Mouse (Mus musculus): ENCODE data around the gene Cldn4.
A peak's percentile ranks its signal among the peaks of the same experiment; 100 is the strongest.

Cldn4 gene

DNA sequence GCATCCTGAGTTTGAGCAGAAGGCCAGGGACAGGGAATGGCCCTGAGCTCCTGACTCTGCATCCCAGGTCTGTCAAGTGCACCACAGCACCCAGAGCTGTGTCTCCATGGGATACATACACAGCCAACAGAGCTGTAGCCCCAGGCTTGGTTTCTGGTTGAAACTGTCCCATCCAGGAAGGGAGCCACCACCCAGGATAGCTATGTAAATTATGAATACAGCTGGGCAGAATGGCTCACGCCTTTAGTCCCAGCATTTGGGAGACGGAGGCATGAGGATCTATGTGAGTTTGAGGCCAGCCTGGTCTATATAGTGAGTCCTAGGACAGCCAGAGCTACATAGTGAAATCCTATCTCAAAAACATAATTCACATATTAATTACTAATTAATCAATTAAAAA lies 16.7 kb downstream of the Cldn4 start:
- DNase-seq: no peak

DNA sequence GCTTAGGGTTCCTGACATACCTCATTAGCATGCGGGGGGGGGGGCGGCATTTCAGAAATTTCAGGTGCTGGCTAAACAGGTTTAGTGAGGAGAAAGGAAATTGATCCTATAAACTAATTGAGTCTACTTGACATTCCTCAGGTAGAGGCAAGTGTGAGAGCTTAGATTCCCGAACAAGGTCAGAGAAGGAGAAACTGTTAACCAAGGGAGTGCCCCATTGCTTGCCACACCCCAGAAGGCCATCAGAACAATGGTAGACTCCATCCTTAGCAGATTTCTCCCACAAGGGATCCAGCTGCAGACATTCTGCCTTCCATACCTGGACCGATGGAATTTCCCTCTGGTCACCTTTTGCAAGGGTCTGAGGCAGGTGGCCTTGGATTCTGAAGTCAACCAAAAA lies 20.0 kb downstream of the Cldn4 start:
- DNase-seq: no peak

- no peak for DNase-seq
These were observed 23.6 kb downstream of the Cldn4 start for GRCm38 (mm10) chr5:134923141-134923540.

DNA sequence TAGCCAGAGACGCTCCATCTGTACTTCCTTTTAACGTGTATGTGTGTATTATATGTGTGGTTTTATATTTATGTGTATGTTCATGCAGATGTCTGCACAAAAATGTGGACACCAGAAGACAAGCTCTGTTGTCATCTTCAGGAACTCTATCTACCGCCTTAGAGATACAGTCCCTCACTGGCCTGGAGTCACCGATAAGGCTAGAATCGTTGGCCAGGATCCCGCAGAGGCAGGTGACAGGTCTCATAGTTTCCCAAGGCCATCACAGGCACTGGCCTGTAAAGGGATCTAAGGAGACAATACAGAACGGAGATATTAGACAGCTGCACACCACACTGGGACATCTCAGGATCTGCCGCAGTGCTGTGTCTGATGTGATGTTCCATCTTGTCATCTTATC lies 25.6 kb downstream of the Cldn4 start:
- no peak for DNase-seq

- no peak for DNase-seq
These were observed 26.5 kb downstream of the Cldn4 start for GRCm38 (mm10) chr5:134920106-134920687.

- no peak for DNase-seq
These were observed 27.6 kb downstream of the Cldn4 start for GRCm38 (mm10) chr5:134919097-134919496.

GRCm38 (mm10) chr5:134918071-134918832 lies 28.5 kb downstream of the Cldn4 start:
- peak; percentile 79 for DNase-seq

GRCm38 (mm10) chr5:134915311-134915710 lies 31.4 kb downstream of the Cldn4 start, which contains the start of gene Cldn13:
TSS of gene Cldn13 (minus strand) at chr5:134915526.
- DNase-seq: no peak

DNA sequence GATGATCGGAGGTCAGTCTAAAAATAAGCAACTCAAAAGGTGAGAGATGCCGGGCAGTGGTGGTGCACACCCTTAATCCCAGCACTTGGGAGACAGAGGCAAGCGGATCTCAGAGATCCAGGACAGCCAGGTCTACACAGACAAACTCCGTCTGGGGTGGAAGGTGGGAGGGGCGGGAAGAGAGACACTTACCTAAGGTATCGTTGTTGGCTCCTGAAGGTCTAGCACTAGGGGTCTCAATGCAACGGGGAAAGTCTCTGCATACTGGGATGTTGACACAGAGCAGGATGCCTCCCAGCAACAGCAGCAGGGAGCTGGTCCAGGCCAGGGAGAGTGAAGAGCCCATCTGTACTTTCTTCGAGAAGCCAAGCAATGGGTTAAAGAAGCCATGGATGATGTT lies 32.2 kb downstream of the Cldn4 start:
- no peak for DNase-seq

DNA sequence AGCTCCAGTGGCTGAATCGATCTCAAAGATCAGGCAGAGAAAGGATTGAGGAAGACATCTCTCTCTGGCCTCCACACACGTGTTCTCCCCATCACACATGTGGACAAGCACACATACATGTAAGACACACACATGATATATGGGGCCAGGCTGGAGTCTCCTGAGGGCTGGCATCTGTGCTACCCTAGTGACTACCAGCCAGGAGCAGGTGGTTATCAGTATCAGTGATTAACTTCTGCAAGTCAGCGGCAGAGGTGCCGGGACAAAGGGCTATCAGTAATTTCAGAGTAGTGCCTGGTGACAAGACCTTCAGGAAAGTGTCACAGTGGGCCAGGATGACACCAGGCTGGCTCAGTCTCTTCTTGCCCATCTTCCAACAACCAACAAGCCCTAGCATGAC lies 33.0 kb downstream of the Cldn4 start:
- no peak for DNase-seq

DNA sequence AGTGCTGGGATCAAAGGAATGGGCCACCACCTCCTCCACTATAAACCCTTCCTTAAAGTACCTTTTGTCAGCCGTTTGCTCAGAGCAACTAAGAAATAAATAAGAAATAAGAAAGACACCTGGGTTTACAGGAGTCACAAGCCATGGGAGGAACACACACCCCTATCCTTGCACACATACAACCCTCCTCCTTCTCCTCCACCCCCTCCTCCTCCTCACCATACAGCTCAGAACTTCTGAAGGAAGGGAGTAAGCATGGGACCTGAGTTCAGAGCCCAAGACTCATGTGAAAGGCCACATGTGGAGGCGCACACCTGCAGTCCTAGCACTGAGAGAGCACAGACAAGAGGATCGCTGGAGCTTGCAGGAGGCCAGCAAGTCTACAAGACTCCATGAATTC lies 33.4 kb downstream of the Cldn4 start:
- no peak for DNase-seq

GRCm38 (mm10) chr5:134911901-134912300 lies 34.8 kb downstream of the Cldn4 start:
- no peak for DNase-seq

GRCm38 (mm10) chr5:134907135-134907534 lies 39.6 kb downstream of the Cldn4 start:
- peak; percentile 94 for DNase-seq

DNA sequence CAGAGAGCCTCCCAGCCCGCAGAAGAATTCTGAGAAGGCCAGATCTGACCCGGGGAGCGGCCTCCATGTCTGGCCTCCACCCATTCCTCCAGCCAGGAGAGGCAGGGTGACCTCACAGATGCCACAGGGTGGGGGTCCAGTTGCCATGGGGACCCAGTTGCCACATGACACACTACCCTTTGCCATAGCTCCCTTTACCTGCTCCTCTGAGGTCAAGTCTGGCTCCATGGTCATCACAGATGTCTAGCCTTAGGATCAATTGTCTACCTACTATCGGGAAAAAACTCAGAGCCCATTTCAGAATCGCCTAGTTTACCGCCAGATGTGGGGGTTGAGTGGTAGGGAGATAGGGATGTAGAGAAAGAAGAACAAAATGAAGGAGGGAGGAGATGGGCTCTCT lies 40.1 kb downstream of the Cldn4 start, which contains the start of gene Tmem270:
Gene Tmem270, minus strand, starts transcription at position 101 of the 400 bp plus-strand sequence.
- no peak for DNase-seq

DNA sequence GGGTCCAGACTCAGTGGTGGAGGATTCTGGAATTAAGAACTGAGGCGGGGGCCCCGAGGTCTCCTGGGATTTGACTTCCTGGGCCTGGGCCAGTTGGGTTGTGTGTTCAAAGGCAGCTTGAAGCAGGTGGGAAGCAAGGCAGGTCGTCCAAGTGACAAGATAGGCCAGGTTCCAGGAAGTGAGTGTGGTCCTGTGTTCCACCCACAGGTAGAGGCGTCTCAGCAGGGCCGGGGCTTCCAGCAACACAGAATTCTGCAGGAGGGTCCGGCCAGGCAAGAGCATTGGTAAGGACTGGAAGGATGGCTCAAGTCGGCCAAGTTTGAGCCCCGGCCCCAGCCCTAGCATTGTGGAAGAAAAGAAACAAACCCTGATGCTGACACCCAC lies 45.1 kb downstream of the Cldn4 start:
- no peak for DNase-seq

DNA sequence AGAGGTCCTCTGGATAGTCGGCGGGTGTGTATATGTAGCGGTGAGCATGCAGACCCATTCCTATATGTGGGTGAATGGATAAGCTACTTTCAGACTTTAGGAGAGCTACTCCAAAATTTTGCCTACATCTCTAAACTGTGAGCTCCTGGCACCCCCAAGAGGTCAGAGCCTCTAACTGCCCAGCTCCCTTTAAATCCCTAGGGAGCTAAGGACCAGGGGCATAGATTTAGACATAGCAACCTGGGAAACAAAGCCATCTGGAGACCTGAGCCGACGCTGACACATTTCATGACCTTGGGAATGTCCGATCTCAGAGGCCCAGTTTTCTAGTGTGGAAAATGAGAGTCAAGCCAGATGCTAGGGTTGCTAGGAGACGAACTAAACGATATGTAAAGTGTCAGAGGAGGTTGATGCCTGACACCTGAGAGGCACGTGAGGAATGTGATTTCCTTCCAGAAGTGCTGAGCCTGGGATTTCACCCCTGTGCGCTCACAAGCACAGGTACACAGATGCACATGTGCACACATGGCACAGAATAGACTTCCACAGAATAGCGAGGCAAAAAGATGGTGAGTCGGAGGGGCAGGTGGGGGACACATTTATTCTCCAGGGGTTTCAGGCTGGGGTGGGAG lies 45.6 kb downstream of the Cldn4 start:
- peak; percentile 51 for DNase-seq

DNA sequence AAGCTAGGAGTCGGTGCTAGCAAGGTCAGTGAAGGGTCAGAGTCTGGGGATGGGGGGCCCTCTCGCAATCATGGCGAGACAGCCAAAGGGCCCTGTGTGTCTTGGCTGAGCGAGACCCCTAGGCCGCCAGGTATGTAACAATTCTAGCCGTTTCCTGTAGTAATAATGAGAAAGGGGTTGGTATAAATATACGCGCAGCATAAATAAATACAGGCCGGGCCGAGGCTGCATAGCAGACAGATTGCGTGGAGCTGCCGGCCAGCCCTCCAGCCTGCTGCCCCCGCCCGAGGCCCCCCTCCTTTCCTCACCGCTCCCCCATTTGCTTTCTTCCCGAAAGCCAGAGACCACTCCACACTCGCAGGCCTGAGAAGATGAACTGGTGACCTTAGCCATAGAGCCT lies 49.1 kb downstream of the Cldn4 start:
- no peak for DNase-seq

- no peak for DNase-seq
These were observed 49.8 kb downstream of the Cldn4 start for GRCm38 (mm10) chr5:134896965-134897364.

DNA sequence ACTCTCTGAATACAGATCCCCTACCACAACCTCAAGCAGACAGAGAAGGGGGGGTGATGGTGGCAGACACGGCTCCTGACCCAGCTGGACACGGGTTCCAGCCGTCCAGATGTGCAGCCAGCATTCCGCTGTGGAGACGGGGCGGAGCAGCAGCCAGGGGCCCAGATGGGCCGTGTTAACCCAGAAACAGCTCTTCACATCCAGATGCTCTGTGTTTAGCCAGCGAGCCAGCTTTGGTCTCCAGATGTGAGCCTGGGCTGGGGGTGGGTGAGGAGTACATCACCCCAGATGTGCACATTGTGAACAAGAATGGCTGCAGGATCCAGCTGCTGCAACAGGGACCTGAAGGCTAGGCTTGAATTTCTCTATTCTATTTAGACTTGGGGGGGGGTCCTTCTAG lies 51.4 kb downstream of the Cldn4 start:
- DNase-seq: no peak

All from kidney, adult 9 months (tissue).